Mouse (Mus musculus): Measurements from ENCODE around the gene Ctnnd1.
"Not testable (repeated sequence)": the region's sequence is repeated elsewhere in the genome, so short reads cannot be mapped to it uniquely, and the experiment has no call there.

Ctnnd1 gene

DNA sequence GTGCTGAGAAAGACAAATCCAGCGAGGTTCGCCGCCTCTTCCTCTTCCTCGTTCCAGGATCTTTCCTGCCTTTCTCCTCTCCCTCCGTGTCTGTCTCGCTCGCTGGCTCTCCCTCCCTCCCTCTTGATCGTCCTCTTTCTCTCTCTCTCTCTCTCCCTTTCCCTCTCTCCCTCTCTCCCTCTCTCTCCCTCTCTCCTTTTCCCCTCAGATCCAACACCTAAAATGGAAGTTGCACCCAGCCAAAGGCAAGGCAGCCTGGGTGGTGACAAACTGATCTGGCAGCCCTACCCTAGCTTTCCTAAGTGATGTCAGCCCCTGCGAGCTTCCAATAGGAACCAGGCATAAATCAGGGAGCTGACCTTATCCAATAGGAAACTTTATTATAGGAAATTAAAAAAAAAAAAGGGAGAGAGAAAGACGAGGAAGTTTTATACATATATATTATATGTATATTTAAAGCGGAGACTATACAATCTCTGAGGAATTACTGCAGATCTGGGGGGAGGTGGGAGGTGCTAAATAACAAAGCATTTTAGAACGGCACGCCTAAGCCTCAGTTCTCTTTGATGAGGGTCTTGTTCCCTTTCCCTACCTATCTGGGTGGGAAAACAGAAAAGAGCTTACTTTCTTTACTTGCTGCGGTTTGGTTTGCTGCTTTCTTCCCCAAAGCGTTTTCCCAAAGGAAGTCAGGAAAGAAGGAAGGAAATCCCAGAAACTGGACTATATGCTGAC lies at the start of gene Ctnnd1:
Gene Ctnnd1 (minus strand): TSS at position 302 of the 732 bp plus-strand sequence.
- peak; percentile 87 to 94 for DNase-seq

DNA sequence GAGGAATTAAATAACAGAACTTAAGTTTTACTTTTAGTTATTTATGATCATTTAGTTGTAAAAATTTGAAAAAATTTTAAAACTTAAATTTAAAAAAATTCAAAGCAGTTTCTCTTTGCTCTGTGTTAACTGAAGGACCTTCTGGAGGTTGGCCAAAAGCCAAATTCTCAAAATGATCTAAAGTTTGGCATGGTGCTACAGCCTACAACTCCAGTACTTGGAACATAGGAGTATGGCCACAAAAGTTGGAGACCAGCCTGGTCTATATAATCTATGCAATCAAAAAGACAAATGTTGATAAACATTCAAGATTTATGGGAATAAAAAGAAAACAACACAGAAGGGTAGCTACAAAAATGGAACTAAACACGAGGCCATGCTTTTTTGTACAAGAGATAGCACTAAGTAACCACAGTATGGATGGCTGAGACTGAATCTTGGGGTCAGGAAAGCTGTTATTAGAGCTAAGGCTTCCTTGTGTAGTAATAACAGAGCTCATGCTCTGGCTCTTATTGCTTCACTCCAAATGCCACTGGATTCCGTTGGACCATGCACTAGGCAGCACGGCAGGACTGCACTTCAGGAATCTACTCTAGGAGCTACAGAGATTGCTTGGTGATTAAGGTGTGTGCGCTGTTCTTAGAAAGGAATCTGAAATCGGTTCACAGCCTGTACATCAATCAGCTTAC lies 44.6 kb upstream of the Ctnnd1 start:
- no peak for DNase-seq

DNA sequence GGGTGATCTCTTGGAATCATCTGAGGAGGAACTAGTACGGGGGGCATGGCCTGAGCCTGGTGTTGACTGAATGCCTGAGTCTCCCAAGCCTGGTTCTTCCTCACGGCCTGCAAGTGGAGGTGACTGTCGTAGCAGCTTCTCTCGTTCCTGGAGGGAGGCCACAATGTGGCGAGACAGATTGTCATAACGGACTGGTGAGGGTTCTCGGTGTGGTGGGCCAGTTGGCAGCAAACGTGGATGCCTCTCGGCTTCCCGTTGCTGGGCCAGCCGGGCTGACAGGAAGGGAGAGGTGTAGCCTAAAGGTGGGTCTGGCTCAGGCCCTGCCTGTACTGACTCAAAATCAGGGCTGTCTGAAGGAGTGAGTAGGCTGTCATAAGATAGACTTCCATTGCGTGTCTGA lies 39.5 kb upstream of the Ctnnd1 start:
- DNase-seq: no peak

DNA sequence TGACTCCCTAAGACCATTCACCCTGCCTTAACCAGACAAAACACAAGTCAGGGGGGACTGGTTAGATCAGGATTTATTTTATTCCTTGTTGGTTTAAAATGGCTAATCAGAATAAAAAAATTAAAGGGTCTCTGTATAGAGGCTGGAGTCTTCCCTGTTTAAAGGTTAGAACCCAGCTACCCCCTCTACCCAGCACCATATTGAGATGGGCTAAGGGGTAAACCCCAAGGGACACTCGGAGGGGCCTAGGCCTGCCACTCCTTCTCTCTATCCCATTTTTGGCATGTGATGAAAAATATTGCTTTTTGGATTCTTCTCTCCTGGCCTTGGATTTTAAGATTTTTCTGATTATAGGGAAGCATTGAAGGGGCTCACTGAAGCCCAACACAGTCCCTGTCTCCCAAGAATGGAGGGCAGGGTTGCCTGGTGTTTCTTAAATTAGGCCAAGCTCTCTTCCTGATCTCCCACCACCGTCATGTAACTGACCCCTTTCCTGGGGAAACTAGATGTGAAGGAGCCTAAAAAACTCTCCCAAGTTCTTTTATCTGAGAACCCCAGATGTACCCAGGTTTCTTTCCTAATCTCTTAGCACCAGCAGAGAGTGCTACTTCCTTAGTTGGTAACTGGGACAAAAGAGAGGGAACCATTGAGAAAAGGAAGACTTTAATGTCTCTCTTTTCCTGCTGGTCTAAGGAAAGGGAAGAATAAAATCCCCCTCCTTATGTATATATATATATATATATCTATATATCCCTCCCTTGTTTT lies 37.7 kb upstream of the Ctnnd1 start:
- DNase-seq: no peak

DNA sequence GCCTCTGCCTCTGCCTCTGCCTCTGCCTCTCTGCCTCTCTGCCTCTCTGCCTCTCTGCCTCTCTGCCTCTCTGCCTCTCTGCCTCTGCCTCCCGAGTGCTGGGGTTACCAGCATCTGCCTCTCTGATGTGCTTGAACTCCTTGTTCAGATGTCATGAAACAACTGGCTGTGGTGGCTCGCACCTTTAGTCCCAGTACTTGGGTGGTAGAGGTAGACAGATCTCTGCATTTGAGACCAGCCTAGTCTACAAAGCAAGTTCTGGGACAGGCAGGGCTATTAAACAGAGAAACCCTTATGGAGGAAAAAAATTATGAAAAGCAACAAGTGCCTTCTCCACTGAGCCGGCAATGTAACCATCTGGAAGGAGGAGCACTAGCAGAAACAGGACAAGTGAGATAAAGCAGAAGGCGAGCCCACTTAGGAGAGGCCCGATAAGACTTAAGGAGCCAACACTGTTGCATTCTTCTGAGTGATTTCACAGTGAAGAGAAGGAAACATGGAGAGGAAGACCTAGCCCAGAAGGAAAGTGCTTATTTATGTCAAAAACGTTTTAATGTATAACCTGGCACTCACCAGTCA lies 32.1 kb upstream of the Ctnnd1 start:
- DNase-seq: no peak

DNA sequence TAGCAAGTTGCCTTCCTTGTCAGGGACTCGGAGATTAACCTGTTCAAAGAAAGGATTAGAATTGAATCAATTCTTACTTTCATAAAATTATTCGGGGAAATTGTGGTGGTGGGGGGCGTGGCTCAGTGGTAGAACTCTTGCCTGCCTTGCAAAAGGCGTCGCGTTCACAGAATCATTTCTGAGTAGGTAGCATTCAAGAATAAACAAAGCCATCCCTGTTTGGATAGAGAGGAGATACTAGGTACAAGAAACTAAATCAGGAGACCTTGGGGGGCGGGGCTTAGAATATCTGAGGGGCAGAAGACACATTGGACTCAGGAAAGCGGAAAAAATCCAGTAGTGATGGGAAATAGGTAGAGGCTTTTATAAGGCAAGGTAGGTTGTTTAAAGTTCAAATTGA lies 28.5 kb upstream of the Ctnnd1 start, which contains the start of gene Tmx2:
Gene Tmx2 (minus strand): TSS at position 125 of the 400 bp plus-strand sequence.
- DNase-seq: no peak

DNA sequence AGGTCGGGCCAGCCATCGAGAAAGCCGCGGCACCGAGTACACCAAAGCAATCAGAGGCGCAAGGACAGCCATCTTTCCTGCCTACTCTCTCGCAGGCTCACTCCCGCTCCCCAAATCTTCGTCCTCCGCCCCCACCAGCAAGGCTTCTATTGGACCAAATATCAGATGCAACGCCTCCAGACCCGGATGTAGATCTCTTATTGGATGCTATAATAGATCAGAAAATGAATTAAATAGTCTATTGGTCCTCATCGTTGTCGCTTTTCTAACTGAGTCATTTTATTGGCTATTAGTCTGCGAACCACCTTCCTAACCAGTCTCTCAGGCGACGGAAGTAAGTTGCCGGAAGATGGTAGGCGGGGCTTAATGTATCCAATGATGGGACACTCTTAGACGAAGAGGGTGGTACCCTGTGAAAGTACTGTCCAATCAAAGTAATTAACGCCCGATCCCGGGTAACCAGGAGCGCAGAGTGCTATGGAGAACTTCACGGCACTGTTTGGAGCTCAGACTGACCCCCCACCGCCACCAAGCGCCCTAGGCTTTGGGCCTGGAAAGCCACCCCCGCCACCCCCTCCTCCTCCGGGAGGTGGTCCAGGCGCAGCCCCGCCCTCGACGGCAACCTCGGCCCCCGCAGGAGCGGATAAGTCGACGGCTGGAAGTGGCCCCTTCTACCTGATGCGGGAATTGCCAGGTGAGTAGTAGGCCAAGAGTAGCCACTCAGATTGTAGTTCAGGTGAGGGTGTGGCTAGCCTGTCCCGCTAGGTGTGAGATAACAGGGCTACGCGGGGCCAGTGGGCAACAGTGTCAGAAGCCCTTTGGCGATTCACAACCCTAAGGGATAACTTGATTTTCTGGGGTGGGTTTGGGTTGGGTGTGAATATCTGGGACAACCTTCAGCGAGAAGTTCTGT lies 27.7 kb upstream of the Ctnnd1 start, which contains the start of the genes Gm28635 and Med19:
Gene Gm28635 (minus strand): TSS at position 74 of the 913 bp plus-strand sequence.
Gene Med19 (plus strand): TSS at position 435 of the 913 bp plus-strand sequence.
- DNase-seq: peak; percentile 94 to 99

DNA sequence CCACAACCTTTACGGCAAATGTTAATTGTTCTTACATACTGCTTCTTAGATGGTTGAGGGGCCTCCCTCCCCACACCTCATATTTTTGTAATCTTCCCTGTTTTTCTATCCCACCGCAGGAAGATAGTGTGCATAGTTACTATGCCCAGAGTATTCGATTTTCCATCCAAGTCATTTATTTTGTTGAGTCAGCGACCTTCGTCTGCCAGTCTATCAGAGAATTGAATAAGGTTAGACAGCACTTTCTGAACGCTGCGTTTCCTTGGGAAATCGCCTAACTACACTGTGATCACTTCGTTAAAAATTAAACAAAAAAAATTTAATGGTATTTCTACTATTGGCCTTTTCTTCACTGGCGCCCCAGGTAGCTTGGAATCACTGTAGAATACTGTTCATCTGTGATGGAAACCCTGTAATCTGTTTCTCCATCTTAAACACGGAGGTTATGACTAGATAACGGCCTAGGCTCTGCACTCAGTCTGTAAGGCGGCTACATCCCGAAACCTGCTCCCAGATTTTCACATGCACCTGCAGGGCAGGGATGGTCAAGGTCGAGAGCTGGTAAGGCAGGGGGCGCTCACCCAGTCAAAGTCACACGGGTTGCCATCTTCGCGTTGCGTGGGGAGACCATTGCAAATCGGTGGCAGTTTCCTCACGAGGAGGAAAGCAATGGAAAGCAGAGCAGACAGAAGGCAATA lies 26.9 kb upstream of the Ctnnd1 start:
- peak; percentile 11 to 73 for DNase-seq

DNA sequence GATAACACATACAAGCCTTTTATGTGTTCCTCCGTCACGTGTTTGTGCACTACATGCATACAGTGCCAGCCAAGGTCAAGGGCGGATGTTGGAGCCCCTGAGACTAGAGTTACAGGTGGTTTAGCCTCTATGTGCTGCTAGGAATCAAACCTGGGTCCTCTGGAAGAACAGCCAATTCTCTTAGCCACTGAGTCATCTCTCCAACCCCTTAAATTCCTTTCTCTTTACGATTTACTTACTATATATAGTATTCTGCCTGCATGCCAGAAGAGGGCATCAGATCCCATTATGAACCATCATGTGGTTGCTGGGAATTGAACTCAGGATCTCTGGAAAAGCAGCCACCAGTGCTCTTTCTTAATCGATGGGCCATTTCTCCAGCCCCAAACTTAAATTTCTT lies 21.0 kb upstream of the Ctnnd1 start:
- not testable (repeated sequence) for DNase-seq

DNA sequence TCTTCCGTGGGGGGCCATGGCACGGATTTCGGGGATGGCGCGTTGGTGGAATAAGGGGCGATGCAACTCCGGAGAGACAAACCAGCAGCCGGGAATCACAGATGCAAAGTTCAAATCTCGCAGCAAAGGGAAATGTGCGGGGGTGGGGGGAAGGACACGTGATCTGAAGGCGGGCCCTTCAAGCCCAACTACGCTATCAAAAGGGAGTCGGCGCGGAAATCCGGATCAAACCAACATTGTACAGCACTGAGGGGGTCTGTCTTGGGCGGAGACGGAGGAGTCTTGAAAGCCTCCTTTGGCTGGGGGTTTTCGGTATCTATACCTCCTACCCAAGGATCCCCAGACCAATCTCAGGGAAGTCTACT lies 20.0 kb upstream of the Ctnnd1 start, which contains the start of gene Selenoh:
Gene Selenoh (minus strand): TSS at position 202 of the 365 bp plus-strand sequence.
- DNase-seq: peak; percentile 87 to 89

DNA sequence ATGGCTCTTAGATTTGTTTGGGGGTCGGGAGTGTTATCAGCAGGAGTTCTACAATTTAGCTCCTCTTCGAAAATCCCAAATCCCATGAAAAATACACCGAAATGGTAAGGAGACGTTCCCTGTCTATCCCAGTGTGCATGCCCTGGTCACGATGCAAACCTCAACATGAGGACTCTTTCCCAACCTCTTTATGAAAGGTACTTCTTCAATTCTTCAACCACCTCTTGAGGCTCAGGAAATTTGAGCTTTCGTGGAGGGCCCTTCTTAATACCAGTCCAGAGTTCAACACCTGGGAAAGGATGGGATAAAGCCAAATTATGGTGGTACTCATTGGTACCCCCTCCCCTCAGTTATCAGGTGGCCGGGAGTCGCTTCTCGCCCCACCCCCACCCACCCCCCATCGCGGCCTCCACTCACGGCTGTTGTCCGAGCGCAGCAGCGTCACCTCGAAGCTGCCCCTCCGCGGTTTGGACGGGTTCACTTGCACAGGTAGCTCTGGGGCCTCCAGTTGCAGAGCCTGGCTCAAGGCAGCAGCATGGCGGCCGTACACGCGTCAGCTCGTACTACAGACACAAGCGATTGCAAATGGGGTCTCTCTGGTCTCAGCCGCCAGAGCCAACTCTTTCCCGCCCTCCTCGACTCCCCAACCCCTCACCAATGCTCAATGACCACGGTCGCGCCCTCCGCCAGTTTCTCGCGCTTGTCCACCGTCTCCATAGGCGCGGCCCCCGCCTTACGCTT lies 19.4 kb upstream of the Ctnnd1 start:
- peak in 1 of 2 experiments; percentile 54 for DNase-seq

DNA sequence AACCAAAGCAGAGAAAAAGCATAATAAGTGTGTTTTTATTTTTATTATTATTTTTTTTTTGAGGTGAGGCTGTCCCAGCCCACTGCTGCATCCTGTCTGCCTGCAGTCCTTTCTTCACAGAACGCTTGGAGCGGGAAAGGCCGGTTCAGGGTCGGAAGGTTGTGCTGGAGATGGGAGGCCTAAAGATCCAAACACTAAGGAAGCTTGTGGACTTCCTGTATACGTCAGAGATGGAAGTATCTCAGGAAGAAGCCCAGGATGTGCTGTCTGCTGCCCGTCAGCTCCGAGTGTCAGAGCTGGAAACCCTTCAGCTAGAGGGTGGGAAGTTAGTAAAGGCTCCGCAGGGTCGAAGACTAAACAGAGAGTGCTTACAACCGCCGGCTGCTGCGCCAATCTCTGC lies 15.5 kb upstream of the Ctnnd1 start:
- peak; percentile 41 to 55 for DNase-seq

DNA sequence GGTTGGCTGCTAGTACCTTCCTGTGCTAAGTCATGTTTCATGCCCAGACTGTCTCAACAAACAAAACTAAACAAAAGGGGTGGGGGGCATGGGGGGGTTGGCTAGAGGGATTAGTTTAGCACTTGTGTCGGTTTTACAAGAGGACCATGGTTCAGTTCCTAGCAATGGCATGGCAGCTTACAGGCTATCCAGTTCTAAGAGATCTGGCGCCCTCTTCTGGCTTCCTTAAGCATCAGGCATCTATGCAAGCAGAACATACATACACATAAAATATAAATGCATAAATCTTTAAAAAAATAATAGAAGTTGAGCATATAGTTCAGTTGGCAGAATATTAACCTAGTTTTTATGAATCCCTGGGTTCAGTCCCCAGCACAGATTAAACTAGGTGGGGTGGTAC lies 12.3 kb upstream of the Ctnnd1 start:
- peak; percentile 58 to 84 for DNase-seq

DNA sequence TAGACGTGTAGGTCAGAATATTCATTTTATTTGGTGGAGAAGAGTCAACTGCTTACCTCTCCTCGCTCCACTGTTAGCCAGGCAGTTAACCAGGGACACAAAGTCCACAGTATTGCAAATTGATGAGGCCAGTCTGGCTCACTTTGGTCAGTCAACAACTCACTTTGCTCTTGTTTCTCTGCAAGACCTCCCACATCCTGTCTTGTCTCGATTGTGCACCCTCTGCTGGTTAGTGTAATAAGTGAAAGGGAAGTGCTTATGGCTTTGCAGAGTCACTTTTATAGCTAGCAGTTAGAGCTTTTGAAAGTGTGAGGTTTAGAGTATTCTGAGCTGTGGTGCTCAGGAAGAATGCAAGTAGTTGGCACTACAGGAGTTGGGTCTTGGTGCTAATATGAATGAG lies 9.7 kb upstream of the Ctnnd1 start:
- peak; percentile 68 to 79 for DNase-seq

DNA sequence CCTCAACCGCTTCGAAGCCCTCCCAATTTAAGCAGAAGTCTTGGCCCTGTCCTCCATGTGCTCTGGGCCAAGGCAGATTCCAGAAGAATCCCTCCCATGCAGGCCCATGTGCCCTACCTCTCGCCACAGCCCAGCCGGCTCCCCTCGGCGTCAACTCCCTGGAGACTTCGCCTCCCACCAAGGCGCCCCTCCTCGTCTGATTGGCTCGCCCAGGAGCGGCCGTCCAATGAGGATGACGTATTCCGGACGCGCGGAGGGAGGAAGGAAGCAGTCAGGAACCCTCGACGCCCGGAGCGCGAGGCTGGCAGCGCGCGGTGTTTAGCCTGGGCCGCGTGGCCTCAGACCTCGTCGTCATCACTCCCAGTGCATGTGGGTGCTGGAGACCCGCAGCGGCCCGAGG lies 8.2 kb upstream of the Ctnnd1 start, which contains the start of gene Btbd18:
Gene Btbd18 (plus strand): TSS at position 274 of the 400 bp plus-strand sequence.
- DNase-seq: no peak

DNA sequence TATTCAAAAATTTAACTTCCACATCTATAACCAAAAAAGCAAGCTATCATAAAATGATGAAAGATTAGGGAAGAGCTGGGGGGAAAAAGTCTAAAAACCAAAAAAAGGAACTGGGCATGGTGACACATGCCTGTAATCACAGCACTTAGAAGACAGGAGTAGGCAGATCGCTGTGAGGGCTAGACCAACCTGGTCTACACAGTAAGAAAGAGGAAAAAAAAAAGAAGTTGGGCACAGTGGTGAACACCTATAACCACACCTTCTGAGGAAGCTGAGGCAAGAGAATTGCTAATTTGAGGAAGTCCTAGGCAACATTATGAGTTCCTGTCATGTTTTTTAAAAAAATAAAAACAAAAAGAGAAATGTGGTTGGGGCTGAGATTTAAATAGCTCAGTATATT lies 5.3 kb upstream of the Ctnnd1 start:
- DNase-seq: no peak

DNA sequence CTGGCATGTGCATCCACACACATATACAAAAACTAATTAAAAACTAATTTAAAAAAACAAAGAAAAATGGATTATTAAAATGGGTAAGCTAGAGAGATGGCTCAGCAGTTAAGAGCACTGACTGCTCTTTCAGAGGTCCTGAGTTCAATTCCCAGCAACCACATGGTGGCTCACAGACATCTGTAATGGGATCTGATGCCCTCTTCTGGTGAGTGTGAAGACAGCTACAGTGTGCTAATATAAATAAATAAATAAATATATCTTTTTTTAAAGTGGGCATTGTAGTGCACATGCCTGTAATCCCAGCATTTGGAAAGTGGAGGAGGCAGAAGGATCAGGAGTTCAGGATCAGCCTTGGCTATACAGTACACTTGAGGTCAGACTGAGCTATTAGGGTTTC lies 2.8 kb upstream of the Ctnnd1 start:
- no peak for DNase-seq

DNA sequence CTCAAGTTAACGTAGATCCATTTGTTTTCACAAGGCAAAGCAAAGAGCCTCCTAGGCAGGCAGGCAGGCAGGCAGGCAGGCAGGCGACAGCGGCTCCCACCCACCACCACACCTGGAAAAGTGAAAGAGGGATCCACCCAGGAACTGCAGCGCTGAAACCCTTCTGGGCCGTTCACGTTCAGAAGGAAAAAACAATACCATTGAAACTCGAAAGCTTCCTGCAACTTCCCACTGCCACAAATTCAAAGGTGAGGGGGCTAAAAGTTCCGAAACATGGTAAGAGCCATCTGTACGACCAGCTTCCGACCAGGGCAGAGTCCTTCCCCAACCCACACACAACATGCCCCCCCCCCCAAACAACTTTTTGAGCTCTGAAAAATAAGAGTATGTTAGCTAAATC lies 891 bp downstream of the Ctnnd1 start:
- peak in 1 of 2 experiments; percentile 50 for DNase-seq

DNA sequence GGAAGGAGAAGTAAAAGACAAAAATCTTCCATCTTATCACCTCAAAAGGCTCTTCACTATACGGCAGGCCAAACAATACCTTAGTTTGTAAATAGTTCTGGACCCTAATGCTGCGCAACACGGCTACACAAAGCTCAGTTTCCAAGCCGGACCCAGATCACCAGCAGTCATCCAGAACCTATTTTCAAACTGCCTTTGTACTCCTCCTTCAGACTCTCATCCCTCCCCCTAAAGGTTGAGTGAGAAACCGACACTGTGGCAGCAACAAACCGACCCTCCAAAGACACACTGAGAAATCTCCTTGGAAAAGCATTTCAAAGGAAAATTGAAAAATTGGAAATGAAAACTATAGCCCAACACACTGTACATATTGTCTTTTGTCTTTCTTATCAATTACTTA lies 2.2 kb downstream of the Ctnnd1 start:
- DNase-seq: no peak

DNA sequence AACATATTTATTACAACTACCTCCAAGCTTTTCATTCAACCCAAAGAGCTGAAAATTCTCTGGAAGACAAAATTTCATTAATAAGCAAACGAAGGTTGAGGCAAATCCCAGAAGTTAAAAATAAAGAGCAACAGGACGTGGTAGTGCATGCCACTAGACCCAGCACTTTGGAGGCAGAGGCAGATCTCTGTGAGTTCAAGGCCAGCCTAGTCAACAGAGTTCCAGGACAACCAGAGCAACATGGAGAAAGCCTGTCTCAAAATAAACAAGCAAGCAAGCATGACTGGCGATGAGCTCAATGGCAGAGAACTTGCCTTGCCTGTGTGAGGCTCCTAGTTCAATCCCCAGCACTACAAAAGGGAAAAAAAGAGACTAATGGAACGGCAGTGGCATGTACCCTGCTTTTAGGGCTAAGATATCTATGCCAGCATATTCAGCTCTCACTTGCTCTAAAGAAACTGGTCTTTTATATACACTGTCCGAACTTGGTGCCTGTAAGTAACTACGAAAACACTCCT lies 3.5 kb downstream of the Ctnnd1 start:
- DNase-seq: no peak

Measured in kidney, postnatal 36 days (tissue).